Mouse (Mus musculus): Measurements from ENCODE around the gene Aste1.

Gene Aste1

GRCm38 (mm10) chr9:105395218-105395627, at the start of gene Aste1, which contains the start of gene Nek11:
Gene Aste1 (plus strand): TSS chr9:105395392.
Gene Nek11 (minus strand): TSS chr9:105395524.
- DNase-seq: peak; percentile 97

GRCm38 (mm10) chr9:105348242-105349031, 46.8 kb upstream of the Aste1 start:
- no peak for DNase-seq

GRCm38 (mm10) chr9:105349034-105349433, 46.2 kb upstream of the Aste1 start:
- DNase-seq: no peak

GRCm38 (mm10) chr9:105362181-105362580, 33.0 kb upstream of the Aste1 start:
- DNase-seq: no peak

GRCm38 (mm10) chr9:105363520-105364231, 31.5 kb upstream of the Aste1 start:
- no peak for DNase-seq

GRCm38 (mm10) chr9:105366199-105366598, 29.0 kb upstream of the Aste1 start:
- no peak for DNase-seq

- no peak for DNase-seq
Observed at GRCm38 (mm10) chr9:105368605-105369004, 26.6 kb upstream of the Aste1 start.

- DNase-seq: no peak
Observed at GRCm38 (mm10) chr9:105374361-105374760, 20.8 kb upstream of the Aste1 start.

- DNase-seq: no peak
Observed at GRCm38 (mm10) chr9:105376411-105376810, 18.8 kb upstream of the Aste1 start.

GRCm38 (mm10) chr9:105376954-105377530, 18.1 kb upstream of the Aste1 start:
- no peak for DNase-seq

GRCm38 (mm10) chr9:105377622-105378021, 17.6 kb upstream of the Aste1 start:
- no peak for DNase-seq

- DNase-seq: no peak
Observed at GRCm38 (mm10) chr9:105379533-105380145, 15.6 kb upstream of the Aste1 start.

GRCm38 (mm10) chr9:105387403-105387802, 7.8 kb upstream of the Aste1 start:
- DNase-seq: no peak

- peak; percentile 80 for DNase-seq
Observed at GRCm38 (mm10) chr9:105389289-105389688, 5.9 kb upstream of the Aste1 start.

- DNase-seq: no peak
Observed at GRCm38 (mm10) chr9:105390616-105391015, 4.6 kb upstream of the Aste1 start.

GRCm38 (mm10) chr9:105394720-105395119, 472 bp upstream of the Aste1 start:
- DNase-seq: no peak

GRCm38 (mm10) chr9:105408549-105408948, 13.4 kb downstream of the Aste1 start:
- DNase-seq: no peak

- DNase-seq: peak; percentile 31
Observed at GRCm38 (mm10) chr9:105459032-105459431, 63.8 kb downstream of the Aste1 start.

- no peak for DNase-seq
Observed at GRCm38 (mm10) chr9:105461496-105461895, 66.3 kb downstream of the Aste1 start.
